Mouse (Mus musculus): ENCODE measurements around the gene Slc24a4. TPM values are rescaled to one million over a fixed set of nuclear protein-coding genes. Genes with fewer than 3 reads are reported as not detected.
A peak's percentile ranks its signal among the peaks of the same experiment; 100 is the strongest.

Gene Slc24a4
- polyA plus RNA-seq (2015; fragmentation: Nextera tagmentation; extraction: Ambion mirVana) = 1.1 and 1.6 TPM in 2 replicates

DNA sequence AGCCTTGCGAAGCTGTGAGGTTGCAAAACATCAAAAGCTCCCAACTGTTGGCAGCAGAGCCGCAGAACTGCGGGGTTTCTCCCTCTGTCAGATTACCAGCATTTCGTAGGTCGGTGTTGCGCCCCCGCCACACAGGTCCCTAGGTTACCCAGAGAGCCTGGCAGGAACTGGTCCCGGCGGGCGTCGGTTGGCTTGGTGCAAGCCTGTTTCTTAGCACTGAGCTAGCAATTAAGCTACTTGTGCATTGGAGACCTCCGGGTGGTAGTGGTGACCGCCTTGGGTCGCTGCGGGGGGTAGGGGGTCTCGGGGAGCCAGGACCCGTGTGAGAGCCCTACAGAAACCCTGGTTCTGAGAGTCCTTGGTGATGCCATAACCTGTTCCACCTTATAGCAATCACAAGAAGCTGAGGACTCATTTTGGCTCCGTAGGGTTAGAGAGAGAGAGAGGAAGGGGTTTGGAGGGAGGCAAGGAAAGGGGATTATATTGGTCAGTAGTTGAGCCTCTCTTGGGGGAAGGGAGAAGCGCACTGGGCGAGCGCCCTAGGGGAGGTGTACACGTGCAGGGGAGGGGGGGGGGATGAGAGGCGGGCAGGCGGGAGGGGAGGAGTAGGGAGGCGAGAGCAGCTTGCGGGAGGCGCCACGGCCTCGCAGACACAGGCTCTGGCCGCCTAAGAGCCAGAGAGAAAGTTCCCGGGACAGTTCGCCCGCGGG, at the start of gene Slc24a4:
Gene Slc24a4, plus strand, starts transcription at position 653 of the 710 bp plus-strand sequence.
- DNase-seq (ENCODE audit: low spot score) = no peak

DNA sequence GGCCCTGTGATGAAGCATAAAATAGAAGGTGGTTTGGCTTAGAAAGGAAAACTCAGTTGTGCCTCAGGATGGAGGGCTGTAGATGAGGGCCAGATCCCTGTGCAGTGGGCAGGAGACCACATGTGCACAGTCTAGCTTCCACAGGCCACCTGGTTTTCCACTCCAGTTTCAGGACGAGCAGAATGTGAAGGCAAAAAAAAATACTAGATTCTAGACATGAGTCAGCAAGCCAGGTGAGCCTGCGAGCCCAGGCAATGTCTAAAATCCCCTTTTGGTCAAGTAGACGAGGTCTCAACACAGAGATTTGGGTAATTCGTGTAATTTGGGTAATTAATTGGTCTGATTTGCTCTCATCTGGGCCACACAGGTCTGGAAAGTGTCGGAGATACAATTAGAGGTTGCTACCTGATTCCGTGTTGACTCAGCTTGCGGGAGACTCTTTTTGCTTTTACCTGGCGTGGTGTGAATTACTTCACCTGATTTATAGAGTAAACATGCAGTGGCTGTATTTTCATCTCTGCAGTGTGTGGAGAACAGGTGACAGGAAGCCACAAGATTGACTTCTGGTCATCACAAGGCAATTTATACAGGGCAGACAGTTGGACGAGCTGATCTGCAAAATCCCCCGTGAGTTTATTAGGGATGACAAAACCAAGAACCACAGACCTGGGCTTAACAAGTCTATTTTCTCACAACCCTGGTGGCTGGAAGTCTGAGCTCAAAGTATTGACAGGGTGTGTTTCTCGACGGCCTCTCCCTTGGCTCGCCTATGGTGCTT, 45.7 kb upstream of the Slc24a4 start:
- DNase-seq (ENCODE audit: low spot score) = no peak

DNA sequence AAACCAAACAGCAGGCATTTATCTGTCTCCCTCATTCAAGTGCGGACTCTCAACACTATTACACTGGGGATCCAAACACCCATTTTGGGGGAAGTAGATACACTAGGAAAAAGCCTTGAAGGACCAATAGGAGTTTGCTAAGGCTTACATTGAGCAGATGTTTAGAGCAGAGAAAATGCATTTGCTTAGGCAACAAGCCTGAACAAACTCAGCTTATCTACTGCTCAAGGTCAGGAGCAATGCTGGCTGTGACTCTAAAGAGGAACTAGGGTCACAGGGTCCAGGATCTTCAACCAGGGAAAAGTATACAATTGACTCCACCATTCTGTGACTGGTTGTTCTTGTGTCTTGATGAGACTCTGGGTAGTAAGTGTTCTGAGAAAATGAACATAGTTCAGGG, 38.0 kb upstream of the Slc24a4 start:
- DNase-seq (ENCODE audit: low spot score) = no peak

DNA sequence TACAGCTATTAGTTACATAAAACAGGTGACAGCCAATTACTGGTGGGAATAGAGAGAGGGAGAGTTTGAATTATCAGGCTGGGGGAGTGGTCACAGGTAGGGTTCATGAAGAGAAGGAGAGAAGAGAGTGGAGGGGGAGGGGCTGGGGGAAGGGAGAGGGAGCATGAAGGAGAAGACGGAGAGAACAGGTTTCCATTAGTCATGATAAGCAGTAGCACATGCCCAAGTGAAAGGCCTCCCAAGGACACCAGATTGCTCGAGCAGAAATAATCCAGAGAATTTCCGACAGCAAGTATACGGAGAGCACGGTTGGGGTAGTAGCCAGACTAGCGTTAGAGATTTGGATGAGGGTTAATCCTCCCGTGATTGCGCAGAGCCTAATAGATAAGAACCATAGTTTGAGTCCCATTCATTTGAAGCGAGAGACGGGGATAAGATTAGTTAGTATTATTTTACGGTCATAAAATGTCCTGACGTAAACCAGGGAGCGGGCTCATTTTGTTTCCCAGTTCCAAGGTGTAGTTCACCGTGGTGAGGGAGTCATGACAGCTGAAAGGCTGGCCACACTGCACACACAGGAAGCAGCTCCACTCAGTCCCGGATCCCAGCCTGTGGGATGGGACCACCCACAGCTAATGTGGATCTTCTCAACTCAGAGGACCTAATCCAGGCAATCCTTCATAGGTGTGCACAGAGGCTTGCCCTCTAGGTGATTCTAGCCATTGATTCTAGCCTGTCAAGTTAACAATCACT, 36.0 kb upstream of the Slc24a4 start:
- DNase-seq (ENCODE audit: low spot score) = no peak

DNA sequence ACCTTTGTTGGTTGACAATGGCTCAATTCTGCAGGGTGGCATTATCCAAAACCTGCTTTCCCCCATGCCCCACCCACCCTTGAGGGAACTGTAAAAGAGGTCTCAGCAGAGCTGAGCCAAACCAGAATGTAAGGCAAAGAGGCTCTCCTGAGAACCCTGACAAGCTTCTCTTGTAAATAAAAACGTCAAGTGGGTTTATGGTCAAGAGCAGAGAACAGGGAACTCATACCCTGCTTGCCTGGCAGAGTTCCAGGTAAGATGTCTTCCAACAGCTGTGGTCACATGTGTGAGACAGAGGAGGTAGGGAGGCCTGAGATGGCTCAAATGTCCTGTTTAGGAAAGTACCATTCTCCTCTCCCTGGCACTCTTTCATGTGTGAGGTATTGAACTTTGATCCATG, 22.5 kb upstream of the Slc24a4 start:
- no peak for DNase-seq (ENCODE audit: low spot score)

DNA sequence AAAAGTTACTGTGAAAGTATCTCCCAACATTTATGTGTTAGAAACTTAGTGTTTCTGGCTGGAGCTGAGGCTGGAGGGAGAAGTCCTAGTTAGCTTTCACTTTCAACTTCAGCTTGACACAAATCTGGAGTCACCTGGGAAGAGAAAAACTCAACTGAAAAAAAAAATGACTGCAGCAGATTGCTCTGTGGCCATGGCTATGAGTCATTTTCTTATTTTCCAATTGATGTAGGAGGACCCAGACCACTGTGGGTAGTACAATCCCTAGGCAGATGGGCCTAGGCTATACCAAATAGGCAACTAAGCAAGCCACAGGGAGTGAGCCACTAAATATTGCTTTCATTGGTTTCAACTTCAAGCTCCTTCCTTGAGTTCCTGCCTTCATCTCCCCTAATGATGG, 19.7 kb upstream of the Slc24a4 start:
- DNase-seq (ENCODE audit: low spot score) = no peak

DNA sequence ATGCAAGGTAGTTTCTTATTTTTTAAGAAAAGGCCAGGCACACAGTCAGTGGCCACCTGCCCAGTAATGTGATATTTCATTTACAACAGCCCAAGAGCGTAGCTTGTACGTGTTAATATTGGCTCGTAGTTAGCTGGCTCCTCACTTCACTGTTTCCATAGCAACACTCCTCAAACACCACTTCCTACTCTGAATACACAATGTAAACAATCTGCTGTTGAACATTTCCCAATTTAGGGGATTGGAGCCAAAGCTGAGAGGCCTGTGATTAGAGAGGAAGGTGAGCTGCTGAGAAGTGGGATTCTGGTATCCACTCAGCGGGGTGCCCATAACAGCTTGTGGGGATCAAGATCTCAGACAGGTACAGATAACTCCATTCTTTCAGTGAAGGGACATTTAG, 16.0 kb upstream of the Slc24a4 start:
- no peak for DNase-seq (ENCODE audit: low spot score)

DNA sequence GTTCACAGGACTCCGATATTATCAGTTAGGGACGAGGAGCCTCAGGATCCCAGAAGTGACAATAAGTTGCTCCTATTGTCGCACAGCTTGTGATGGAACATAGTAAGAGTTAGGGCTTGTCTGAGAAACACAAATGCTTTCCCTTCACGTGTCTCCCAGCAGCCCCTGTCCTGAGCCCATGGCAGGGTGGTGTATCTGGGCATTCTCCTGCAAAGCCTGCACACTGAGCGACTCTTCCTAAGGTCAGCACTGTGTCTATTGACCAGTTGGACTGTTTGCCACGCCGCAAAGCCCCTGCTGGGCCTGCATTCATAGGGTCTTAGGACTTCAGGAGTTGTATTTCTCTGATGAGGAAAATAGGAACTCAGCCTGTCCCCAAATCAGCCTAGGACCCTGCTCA, 15.6 kb upstream of the Slc24a4 start:
- no peak for DNase-seq (ENCODE audit: low spot score)

DNA sequence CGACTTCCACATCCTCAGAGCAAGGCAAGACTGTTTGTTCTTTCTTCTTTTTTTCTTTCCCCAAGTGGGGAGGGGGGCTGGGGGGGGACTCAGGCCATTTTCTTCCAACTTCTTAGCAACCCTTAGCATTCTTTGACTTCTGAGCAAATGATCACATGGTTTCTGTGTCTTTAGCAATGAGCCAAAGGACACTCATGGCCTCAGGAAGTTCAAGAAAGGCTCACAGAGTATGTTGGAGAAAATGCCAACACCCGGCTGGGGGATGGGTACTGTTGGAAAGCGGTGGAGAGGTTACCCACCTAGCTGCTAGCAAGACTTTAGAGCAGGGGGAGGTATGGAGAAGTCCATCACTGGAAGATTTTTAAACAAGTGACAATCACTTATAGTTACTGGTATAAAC, 15.1 kb upstream of the Slc24a4 start:
- DNase-seq (ENCODE audit: low spot score) = no peak

DNA sequence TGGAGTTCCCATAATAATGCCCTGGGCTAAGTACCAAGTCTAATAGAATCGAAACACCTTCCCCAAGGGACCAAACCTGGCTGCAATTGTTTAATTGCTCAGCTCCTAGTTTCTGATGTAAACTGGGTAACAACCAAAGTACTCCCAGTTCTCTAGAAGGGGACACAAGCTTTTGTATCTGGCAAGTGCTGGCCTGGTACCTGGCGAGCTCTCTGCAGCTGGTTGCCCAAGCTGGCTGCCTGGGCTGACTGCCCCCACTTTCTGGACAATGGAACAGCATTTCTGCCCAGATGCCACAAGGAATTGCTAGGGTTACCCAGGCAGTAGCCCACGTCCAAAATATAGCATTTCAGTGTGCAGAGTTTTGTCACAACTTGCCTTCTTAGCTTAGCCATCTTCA, 12.0 kb upstream of the Slc24a4 start:
- DNase-seq (ENCODE audit: low spot score) = no peak

DNA sequence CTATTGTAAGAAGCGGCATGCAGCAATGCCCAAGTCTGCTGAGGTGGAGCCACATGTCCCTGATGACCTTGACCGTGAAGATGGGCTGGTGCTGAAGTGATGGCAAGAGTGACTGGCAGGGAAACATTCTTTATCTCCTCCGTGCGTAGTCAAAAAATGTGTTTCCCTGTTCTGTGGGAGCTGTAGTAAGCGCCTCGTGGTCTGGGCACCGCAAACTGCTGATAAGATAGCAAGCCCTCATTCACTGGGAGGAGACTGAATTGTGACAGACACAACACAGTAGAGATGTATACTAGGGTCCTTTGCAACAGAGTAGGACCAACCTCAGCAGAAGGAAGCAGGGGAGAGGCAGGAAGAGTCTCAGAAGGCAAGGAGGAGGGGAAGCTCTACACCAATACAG, 10.5 kb upstream of the Slc24a4 start:
- DNase-seq (ENCODE audit: low spot score) = no peak

DNA sequence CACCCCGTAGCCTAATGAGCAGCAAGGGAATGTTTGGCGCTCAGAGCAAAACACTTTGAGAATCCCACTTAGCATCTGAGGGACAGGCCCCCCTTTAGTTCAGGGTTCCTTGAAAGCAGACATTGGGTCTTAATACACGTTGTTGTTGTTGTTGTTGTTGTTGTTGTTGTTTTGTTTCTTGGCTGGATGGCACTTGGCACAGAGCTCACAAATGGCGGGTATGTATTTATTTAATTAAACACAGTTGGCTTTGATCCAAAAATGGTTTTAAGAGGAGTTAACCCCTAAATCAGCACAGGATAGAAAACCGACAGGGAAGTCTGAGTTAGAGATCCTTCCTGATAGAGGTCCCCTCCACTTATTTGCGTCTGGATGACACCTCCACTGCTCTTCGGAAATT, 932 bp upstream of the Slc24a4 start:
- no peak for DNase-seq (ENCODE audit: low spot score)

DNA sequence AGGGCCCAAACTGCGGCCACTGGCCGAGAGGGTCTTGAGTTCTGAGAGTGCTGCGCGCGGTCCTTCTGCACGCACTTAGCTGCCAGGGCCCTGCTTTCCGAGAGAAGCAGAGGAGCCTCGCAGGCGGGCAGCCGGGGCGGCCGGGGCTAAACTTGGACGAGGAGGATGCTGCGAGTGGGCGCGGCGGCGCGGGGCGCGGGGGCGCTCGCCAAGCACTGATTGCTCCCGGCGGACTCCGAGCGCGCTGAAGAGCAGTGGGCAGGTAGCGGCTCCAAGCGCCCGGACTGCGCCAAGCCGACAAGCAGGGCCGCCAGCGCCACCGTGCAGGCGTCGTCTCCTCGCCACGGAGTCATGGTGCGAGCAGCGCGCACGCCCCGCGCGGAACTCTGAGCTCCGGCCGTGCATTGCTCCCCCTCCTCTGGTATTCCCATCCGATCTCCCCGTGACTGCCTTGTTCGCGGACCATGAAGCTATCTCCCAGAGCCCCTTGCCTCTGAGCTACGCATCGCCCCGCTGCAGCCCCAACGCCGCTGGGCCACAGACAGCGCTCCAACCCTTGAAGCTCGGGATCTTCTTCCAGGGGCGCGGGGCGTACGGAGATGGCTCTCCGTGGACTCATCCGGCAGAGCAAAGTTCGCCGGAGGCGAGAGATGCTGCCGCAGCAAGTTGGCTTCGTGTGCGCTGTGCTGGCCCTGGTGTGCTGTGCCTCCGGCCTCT, 416 bp downstream of the Slc24a4 start:
- no peak for DNase-seq (ENCODE audit: low spot score)

DNA sequence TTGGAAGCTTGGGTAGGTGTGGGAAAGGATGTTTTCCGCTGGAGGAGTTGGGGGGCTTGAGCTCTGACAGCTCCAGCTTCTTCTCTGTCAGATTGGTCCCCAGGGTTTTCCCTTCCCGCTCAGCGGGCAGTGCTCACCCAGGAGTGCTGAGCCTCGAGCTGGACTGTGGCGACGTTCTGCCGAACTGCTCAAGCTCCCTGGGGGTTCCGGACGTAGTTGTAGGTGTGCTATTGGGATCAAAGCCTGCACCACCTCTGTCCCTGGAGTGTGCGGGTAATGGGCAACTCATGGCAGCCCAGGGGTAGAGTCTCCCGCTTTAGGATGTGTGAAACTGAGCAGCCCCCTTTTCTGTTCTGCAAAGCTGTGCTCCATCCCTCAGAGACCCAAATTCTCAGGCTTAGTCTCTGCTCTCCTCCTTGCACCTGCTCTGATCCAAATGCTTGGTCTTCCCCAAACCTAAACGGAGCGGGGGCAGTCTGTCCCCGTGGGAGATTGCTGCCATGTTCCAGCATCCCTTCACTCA, 1.0 kb downstream of the Slc24a4 start:
- DNase-seq (ENCODE audit: low spot score) = no peak

DNA sequence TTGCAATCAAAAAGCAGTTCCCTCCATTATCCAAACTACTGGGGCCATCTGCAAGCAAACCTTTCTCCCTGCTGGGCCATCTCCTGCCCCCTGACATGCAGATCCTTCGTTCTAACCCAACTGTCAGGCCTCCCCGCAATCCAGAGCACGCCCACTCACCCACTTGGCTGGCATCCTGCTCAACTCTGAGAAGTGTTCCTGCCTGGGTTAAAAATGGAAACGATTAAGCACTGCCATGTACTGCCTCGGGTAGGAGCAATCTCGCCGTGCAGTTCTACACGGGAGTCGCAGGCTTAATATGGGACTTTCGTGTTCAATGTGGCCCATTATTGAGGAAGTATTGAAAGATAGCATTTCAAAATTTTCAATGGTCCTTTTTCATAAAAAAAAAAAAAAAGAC, 11.2 kb downstream of the Slc24a4 start:
- DNase-seq (ENCODE audit: low spot score) = no peak

DNA sequence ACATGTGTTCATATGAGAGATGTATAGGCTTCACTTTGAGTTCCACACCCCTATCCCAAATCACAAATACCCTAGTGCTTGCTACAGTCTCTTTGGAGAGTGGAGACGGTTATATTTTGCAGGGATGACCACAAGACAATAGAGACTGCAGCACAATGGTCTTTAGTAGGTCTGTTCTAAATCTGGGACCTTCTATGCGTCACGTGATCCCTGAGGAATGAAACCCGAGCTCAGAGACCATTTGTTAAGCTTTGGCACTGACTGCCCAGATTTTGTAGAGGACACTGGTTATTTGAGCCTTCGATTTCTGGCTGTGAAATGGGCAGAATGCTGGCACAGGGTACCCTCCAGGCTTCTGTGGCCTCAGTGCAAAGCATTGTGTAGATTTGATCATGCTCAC, 12.8 kb downstream of the Slc24a4 start:
- no peak for DNase-seq (ENCODE audit: low spot score)

DNA sequence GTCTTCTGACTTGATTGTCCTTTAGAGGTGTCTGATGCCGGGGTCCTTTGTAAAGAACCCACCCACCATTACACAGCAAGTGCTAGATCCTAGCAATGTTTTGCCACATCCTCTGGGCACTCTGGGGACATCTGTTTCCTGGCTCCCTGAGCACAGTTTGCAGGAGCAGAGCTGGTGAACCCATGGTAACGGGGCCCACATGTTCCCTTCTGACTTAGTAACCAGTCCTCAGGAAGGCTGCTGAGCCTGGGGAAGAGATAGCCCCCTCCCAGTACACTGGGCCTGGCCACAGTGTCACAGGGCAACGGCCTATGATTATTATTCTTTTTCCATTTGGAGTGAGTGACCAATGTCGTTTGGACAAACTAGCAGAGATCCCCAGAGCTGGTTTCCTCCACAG, 19.1 kb downstream of the Slc24a4 start:
- DNase-seq (ENCODE audit: low spot score) = no peak

DNA sequence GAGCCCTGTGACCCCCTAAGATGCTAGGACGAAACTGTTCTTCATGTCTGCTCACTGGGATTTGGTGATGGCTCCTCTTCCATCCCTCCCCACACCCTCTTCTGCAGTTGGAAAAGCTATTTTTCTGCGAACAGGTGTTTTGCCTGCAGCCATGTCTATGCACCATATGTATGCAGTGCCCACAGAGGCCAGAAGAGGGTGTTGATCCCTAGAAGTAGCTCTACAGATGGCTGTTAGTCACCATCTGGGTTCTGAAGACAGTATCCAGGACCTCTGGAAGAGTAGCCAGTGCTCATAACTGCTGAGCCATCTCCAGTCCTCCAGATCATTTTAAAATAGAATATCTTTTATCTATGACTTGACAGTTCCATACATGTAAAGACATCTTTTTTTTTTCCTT, 20.2 kb downstream of the Slc24a4 start:
- peak; percentile 16 for DNase-seq (ENCODE audit: low spot score)

DNA sequence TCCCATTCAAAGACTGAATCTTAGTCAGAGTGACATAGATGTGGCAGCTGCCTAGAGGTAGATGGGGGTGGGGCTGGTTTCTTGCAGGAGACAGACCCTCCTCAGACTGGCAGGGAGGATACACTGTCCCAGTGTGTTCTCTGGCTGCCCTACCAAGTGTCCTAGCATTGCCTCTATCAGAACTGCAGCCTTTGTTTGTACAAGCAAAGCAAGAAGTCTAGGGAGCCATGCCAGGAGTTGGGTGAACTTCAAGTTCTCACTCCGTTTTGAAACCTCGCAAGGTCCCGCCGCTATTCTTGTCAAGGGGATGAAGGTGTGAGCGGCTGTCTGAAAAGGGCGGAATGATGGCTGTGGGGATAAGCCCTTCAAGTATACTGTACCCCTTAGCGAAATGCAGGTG, 22.7 kb downstream of the Slc24a4 start:
- no peak for DNase-seq (ENCODE audit: low spot score)

DNA sequence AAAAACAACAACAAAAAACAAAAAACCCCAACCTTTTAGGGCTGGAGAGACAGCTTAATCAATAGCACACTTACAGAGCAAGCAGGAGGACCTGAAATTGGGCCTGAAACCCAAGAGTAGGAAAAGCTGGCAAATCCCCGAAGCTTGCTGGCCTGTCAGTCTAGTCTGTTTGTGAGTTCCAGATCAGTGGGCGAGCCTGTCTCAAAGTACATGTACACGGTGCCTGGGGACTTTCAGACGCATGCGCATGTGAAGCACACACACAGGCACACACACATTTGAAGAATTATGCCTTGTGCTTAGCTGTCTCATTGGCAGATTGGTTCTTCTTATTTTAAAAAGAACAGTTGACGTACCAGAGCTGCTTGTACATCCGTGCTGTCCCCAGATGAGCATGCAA, 25.3 kb downstream of the Slc24a4 start:
- no peak for DNase-seq (ENCODE audit: low spot score)

DNA sequence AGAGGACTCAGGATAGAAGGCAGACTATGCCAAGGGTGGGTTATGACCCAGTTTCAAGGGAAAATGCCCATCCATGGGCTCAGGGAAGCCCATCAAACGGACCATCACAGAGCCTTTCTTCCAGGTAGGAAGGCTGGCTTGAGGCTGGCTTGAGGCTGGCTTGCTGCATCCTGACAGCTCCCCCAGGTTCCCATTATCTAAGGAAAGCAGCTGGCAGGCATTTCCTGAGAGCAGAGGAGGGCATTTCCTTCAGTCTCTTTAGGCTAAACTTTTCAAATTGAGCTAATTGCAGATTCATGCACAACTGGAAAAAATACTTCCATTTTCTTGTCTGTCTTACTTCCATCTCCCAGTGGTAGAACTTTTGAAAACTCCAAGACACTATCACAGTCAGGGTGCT, 26.3 kb downstream of the Slc24a4 start:
- DNase-seq (ENCODE audit: low spot score) = no peak

Measured in thymus, postnatal 0 days (tissue).